Mouse (Mus musculus): Measurements from ENCODE around the gene Arl15.

DNA sequence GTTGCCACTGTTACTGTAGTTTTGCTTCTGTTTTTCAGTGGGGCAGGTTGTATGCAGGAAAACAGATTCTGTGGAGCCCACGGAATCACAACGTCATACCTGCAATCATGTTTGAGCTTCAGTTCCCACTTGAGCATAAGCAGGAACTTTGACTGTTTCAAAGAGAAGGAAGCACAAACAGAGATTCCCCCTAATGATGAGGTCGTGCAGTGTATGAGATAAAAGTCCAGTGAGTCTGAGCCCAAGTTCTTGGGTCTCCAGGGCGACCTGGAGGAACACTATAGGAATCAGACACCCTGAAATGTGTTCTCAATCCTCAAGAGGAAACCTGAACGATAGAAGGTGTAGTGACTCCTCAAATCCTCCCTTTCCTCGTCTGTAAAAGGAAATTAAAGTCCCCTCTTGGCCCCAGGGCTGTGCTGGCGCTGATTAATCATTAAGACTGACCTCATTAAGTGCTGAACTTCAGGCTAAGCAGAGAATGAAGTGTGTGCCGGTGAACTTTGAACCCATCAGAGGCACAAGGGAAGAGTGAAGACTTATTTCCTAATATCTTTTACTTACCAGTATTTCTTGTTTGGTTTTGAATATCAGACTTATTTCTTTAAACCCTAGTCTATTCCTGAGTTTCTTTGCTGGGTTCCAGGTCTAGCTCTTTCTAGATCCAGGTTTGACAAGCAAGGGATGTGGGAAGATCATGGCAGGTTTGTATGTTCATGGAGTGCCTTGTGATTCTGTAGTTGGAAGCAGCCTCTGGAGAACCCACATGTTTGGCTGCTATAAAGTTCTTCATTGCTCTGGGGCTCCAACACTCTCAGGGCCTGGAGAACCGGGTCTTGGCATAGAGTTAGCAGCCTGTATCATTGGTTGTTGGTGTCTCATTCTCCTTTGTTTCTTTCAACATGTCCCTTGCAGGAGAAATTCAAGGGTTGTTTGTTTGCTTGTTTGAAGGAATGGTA, 39.3 kb upstream of the Arl15 start:
- TF ChIP-seq CTCF (IDR thresholded peaks at IDR 0.05; ENCODE audit: extremely low read depth, insufficient read depth, insufficient read length, insufficient replicate concordance) (no peak), POLR2A (IDR thresholded peaks at IDR 0.05; ENCODE audit: low read depth, low read length) (no peak)
